In the genomic region with DNA sequence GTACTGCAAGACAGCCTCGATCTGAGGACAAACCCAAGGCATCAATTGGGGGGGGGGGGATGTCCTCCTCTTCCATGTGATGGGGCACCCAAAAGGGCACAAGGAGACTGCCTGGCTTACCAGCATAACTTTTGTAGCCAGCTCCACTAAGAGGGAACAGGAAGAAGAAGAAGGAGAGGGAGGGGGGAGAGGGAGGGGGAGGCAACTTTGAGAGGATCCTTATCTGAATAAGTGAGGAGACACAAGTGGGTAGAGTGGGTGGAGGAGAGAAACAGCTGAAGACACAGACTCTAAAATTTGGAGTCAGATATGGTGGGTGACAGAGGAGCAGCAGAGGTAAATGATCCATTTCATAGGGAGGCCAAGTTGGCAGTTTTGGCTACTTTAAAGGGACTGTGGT, we compare ENCODE assay signal across 16 mouse cellular contexts. TPM values are rescaled to one million over a fixed set of nuclear protein-coding genes. Genes with fewer than 3 reads are reported as not detected.
DNase-seq lines count a peak whose midpoint lies in the region; ATAC-seq lines count a peak whose summit lies in the region.
"Had no signal": no experiment of that assay in that cellular context is flagged by ENCODE, and none has a peak within 500 bp of the region (broad histone marks: within the 10 kb centered on the region; RNA-seq: fewer than 3 reads in every experiment).

No protein-coding gene starts in this region.

- intact Hi-C loops in heart, postnatal 36 days (cut with DNase I), result no loop called here

- peak; percentile 40; the same call in 1 of the 2 replicates for ATAC-seq in granulocyte monocyte progenitor cell, adult 5-6 weeks (replicated peaks; ENCODE audit: poor library complexity, severe bottlenecking)
- ATAC-seq in megakaryocyte progenitor cell, adult 5-6 weeks (replicated peaks; ENCODE audit: poor library complexity), result peak; percentile 69
- ATAC-seq: forebrain, embryonic 14.5 days; hindbrain, embryonic 16.5 days; inflammation-experienced regulatory T-cells, adult 6 months; intestine, postnatal 0 days had no signal

- peak; percentile 46 for DNase-seq in heart, adult 11 months
- DNase-seq in heart, postnatal 36 days, result no peak
- peak; percentile 27 for DNase-seq in MEL-GATA-1-ER (ENCODE audit: extremely low read depth, low read depth)
- DNase-seq in embryo, embryonic 9.5 days (ENCODE audit: extremely low spot score), result no peak
- DNase-seq in kidney, postnatal 25 days, result no peak
- DNase-seq: adrenal gland, postnatal 14 days; cerebellum, adult 2 months; cerebellum, postnatal 10 days; gastrocnemius, postnatal 10 days; heart, postnatal 4 days had no signal

RNA-seq across cellular contexts. Expression of a gene that starts 12.0 kb away (rescaled TPM):
- 10 to 100 TPM; 44.5 to 47.6 TPM for total RNA-seq in heart, postnatal 36 days (2021)
- 121 and 125 TPM in 2 replicates for total RNA-seq in granulocyte monocyte progenitor cell, adult 5-6 weeks (2014; fragmentation: Nextera tagmentation)
- 204 and 256 TPM in 2 replicates for total RNA-seq in granulocyte monocyte progenitor cell, adult 5-6 weeks (2017)
- total RNA-seq in megakaryocyte progenitor cell, adult 5-6 weeks (2015), result 225 and 235 TPM in 2 replicates
- total RNA-seq in megakaryocyte progenitor cell, adult 5-6 weeks (2017), result 150 and 207 TPM in 2 replicates

RNA-seq across cellular contexts. Expression of a gene that starts 16.3 kb away (rescaled TPM):
- total RNA-seq in heart, postnatal 36 days (2021), result 100 to 1,000 TPM; 505 to 575 TPM
- total RNA-seq in granulocyte monocyte progenitor cell, adult 5-6 weeks (2014; fragmentation: Nextera tagmentation), result 10.9 and 22.5 TPM in 2 replicates
- 3.7 and 6.2 TPM in 2 replicates for total RNA-seq in granulocyte monocyte progenitor cell, adult 5-6 weeks (2017)
- total RNA-seq in megakaryocyte progenitor cell, adult 5-6 weeks (2015), result 7.4 and 10.5 TPM in 2 replicates
- 2.2 and 6.9 TPM in 2 replicates for total RNA-seq in megakaryocyte progenitor cell, adult 5-6 weeks (2017)

RNA-seq across cellular contexts. Expression of a gene that starts 40.8 kb away (rescaled TPM):
- 10 to 100 TPM; 30.5 to 32.9 TPM for total RNA-seq in heart, postnatal 36 days (2021)
- total RNA-seq in granulocyte monocyte progenitor cell, adult 5-6 weeks (2014; fragmentation: Nextera tagmentation), result 13.2 and 41.4 TPM in 2 replicates
- total RNA-seq in granulocyte monocyte progenitor cell, adult 5-6 weeks (2017), result 46.0 and 64.1 TPM in 2 replicates
- total RNA-seq in megakaryocyte progenitor cell, adult 5-6 weeks (2015), result 18.9 and 24.4 TPM in 2 replicates
- total RNA-seq in megakaryocyte progenitor cell, adult 5-6 weeks (2017), result 44.8 and 65.8 TPM in 2 replicates

Comparison
In these comparisons a context has a peak if more than half of its experiments do, and no peak if none do; other contexts are left out.
1. DNase-seq: peak in heart, adult 11 months (single experiment) and MEL-GATA-1-ER (single experiment); none in heart, postnatal 36 days (0 of 2), embryo, embryonic 9.5 days (single experiment) and kidney, postnatal 25 days (0 of 2).
2. RNA of a gene that starts 16.3 kb away (total RNA-seq): 505 to 575 TPM in heart, postnatal 36 days; 3.7 to 22.5 TPM in granulocyte monocyte progenitor cell, adult 5-6 weeks and 2.2 to 10.5 TPM in megakaryocyte progenitor cell, adult 5-6 weeks; every median in the first group is over 10 times any median in the second.